Mouse (Mus musculus) hindlimb bud, embryonic 11.5 days (tissue): ENCODE measurements at regions not wholly inside any gene's neighbourhood (a gene's known extent, or its start where the extent isn't known, plus 50 kb on each side); places are given as distances from the start of the nearest gene placed in this dataset.
A peak's percentile ranks its signal among the peaks of the same experiment; 100 is the strongest.

Experiments
- DNase-seq: peaks from one replicate; pipeline ENCODE4 v3.0.0-alpha.2; 2012; ENCODE audit warnings: low read depth, low spot score; ENCODE audit errors: extremely low spot score

DNA sequence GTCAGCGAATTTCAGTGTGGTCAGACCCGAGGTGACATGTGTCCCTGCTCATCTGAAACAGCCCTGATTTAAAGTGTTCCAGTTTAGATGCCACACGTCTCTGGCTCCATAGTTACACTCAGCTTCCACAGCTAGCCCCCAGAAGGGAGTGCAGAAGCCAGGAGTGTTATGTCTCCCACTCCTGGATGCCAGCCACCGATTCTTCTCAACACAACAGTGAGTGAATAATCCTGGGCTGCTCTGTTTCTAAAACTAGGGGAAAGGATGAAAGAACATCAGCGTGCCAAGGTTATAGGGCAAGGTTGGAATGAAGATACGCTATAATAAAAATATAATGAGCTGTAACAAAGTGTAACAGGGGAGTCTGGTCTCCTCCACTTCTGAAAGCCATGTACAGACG is 51.5 kb upstream of the Stmnd1 start:
- no peak for DNase-seq

GRCm38 (mm10) chr13:46218101-46218701 is 55.3 kb upstream of the Stmnd1 start:
- DNase-seq, result no peak

DNA sequence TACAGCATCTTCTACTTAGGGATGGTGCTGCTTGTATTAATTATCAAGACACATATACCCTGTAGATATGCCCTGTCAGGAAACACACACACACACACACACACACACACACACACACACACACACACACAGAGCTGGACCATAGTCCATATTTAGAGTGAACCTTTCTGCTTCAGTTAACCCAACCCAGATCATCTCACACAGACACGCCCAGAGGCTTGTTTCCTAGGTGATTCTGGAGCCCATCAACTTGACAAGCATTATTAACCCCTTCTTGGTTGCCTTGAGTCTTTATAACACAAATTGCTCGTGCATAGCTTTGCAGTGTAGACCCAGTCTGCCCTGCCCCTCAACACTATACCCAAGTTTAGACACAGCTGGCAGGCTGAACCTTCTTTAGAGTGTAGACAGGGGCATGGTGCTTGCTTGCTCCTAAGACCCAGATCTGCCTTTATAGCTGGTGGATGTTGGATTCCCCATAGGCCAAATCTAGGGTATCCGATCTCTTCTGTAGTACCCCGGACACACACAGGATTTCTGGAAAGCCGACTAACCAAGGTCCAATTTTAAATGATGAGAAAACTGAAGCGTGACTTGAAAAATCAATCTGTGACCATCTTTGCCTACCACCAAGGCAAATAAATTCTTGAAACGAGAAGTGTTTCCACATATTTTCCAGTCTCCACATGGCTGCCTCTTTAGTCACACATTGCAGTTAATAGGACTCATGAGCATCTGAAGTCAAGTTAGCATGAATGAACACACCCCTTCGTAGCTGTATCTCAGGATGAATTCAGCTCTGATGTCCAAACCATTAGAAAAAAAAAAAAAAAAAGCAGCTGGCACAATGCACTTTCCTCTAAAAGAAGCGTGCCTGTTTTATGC is 56.3 kb upstream of the Stmnd1 start:
- no peak for DNase-seq

- DNase-seq, result no peak
Measured at GRCm38 (mm10) chr13:46203551-46203950, 70.0 kb upstream of the Stmnd1 start.

DNA sequence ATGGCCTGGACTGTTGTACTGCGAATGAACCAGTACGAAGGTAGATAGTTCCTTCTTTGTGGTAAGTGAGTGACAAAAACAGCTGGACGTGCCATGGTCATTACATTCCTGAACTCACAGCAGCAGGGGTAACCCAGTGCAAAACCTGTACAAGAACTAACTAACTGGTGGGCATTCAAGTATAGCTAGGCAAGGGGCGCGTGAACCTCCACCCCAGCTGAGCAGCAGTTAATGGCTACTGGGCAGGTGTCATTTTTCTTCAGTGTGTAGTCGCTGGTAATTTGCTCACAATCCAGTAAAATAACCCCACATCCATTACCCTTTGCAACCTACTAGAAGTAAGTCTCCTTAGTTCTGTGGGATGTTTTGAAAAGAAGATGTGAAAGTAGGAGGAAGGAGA is 70.9 kb upstream of the Stmnd1 start:
- no peak for DNase-seq

DNA sequence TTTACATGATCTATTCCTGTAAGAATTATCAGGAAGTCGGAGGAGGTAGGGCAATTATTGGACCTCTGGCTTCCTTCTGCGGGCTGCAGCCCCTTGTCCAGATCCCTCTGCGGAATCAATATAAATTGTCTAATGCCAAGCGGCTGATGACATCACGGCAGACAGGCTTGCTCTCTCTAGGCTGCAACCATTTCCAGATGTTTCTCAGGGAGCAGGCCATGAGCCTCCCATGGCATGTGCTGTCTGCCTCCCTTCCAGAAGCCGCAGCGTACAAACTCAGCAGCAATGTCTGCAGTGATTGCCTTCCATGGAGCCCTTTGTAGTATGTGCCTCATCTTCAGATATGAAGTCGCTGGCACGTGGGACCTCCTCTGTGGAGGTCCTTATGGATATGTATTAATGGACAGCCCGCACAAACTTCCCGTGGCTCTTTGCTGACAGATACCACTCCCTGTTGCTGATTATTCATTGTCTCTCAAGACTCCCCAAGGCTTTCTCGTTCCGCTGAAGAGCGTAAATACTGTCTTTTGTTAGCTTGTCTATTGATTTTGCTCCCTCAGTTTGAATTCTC is 72.4 kb upstream of the Stmnd1 start:
- DNase-seq, result no peak

GRCm38 (mm10) chr13:46193131-46193530 is 80.4 kb upstream of the Stmnd1 start:
- no peak for DNase-seq

- DNase-seq, result no peak
Measured at GRCm38 (mm10) chr13:46189726-46190125, 83.8 kb upstream of the Stmnd1 start.

GRCm38 (mm10) chr13:46182851-46183250 is 90.7 kb upstream of the Stmnd1 start:
- no peak for DNase-seq

GRCm38 (mm10) chr13:46180606-46181133 is 92.9 kb upstream of the Stmnd1 start:
- DNase-seq, result no peak

DNA sequence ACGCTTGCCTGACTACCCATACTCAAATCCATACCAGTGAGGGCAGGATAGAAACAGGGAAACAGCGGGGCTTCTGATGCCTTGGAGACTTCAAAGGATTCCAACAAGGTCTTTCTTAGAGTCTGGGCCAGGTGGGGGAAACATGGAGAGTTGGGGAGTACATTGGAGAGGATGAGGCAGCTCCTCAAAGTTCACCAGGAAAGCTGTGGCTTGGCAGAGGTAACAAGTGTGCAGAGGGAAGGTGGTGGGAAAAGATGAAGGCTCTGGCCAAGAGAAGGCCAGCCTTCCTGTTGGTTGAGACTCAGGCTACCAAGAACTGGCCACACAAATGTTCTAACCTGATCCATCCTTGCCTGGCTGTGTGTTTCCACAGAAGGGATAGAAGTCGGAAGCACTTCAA is 93.6 kb upstream of the Stmnd1 start:
- no peak for DNase-seq

- DNase-seq, result no peak
Measured at GRCm38 (mm10) chr13:46173103-46173502, 100.4 kb upstream of the Stmnd1 start.

- DNase-seq, result peak; percentile 39
Measured at GRCm38 (mm10) chr13:46162025-46162374, 111.5 kb upstream of the Stmnd1 start.

DNA sequence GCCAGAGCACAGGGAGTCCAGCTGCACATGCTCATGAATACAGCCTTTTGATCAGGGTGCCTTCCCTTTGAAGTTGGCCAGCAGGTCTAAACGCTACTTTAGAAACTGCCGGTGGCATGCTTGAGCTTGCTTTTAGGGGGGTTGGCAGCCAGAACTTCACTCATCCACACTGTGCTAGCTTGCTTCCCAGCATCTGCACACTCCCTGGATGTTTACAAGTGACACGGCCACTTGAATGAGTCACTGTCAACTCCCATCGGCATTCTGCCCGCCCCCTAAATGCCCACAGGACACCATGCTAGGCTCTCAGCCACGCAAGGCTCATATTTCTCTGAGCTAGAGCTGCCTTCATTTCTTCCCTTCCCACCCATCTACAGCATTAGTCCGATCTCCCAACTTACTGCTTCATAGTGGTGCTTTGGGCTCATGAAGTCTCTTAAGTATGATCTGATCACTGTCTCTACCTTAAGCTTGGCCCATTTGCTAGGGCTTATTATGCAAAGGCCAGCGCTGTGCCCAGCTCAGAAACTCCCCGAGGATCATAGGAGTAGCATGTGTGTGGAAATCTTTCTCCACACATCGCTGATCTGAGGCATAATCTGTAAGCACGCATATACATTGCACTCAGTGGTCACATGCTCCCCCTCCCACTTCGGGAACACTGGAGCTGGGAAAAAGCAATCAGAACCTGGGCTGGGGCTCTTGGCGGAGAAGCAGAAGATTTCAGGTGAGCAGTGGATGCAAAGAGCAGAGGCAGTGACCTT is 112.1 kb upstream of the Stmnd1 start:
- DNase-seq, result peak; percentile 26

DNA sequence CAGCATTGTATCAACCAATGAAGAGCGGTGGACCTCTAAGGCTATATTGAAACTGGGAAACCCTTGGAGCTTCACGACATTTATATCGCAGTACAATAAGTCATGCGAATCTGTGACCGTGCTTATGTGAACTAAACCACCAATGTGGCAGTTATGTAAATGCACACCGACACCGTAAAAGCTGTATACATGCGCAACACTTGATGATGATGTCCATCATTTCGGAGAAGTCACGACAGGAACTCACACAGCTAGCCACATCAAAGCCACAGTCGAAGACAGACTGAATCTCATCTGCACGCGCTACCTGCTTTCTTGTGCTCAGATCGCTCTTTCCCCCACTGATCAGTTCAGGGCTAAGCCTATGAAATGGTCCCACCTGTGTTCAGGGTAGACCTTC is 114.2 kb upstream of the Stmnd1 start:
- no peak for DNase-seq

- DNase-seq, result no peak
Measured at GRCm38 (mm10) chr13:46153282-46154260, 120.0 kb upstream of the Stmnd1 start.

GRCm38 (mm10) chr13:46140006-46140405 is 133.5 kb upstream of the Stmnd1 start:
- DNase-seq, result no peak

DNA sequence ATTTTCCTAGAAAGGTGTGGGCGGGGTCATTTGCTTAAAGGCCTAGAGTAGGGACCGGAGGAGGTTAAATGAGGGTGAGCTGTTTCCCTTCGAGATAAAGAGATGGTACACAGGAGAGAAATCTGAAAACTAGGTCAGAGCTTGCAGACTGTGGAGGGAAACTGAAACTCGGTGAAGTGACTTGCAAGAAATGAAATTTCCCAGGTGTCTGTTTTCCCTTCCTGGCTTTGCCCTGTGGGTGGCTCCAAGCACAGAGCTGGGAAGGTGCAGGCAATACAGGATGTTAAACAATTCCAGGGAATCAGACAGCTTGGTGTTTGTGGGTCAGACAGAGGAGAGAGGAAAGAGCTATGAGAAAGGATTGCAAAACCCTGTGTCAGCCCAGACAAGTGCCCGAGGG is 134.3 kb upstream of the Stmnd1 start:
- DNase-seq, result no peak

DNA sequence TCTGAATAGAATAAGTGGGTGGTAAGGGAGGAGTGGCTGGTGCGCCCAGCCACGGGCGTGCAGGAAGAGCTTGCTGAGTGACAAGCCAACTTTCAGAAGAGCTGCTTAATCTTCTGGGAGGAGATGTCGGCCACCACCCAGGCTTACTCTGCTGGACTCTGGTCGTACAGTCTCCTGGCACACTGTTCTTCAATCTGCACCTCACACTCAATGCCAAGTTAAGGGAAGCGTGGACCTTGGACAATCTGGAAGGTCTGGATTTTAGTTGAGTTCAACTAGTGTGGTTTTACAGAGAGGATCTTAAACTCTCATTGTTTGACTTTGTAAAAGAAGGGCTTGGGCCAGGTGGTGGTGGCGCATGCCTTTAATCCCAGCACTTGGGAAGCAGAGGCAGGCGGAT is 138.1 kb upstream of the Stmnd1 start:
- no peak for DNase-seq

DNA sequence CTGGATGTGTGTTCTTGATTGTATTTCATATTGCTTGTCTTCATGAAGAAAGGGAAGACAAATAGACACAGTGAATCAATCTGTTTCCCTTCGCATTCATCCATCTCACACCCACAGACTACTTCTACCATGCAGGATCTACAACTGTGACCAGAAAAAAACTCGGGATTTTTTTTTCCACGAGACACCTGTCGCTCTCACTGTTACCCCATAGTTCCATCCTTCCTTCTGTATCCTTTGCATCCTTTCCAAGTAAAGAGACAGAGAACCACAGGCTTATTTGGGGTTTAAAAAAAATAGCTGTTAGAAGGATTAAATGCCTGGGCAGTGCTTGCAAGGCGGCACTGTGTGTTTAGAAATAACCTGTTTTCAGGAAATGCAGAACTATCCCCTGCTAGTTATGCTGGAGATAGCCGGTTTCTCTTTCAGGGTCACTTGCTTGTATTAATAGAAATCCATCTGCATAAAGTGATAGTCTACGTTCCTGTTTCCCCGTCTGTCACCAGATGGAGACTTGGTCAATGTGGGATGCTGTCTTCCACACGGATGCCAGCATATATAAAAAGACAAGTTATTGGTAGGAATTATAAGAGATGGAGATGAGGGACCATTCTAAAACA is 144.2 kb upstream of the Stmnd1 start:
- DNase-seq, result no peak
